Mouse (Mus musculus) erythroblast, embryonic 14.5 days (primary cell): ENCODE results near the gene Ssu2.

Experiments used
- GATA1 ChIP-seq: IDR thresholded peaks from 2 replicates; pipeline ENCODE4 v1.6.1; 2012; ENCODE audit warnings: low read length, inconsistent platforms, mixed read lengths
- TAL1 ChIP-seq: IDR thresholded peaks from 3 replicates; pipeline ENCODE4 v1.6.1; 2012; ENCODE audit warnings: low read length, inconsistent platforms, mixed read lengths

GRCm38 (mm10) chr6:112322916-112323315, 64.9 kb downstream of the Ssu2 start:
- no peak for TF ChIP-seq GATA1
- no peak for TF ChIP-seq TAL1
